Mouse (Mus musculus) testis, adult 2 months (tissue): Measurements from ENCODE around the gene Mis18bp1. TPM values are rescaled to one million over a fixed set of nuclear protein-coding genes. Genes with fewer than 3 reads are reported as not detected.

Source experiments
- H3K27ac ChIP-seq: fragments of 200-500 bp; 2 replicates; pipeline ENCODE4 v1.5.1; 2012; ENCODE audit warnings: low read depth, low read length; ENCODE audit not compliant: control insufficient read depth, insufficient read depth
- H3K27me3 ChIP-seq: fragments of 200-500 bp; 2 replicates; pipeline ENCODE4 v1.6.1; 2012; ENCODE audit warnings: mild to moderate bottlenecking, low read length, moderate library complexity; ENCODE audit not compliant: control insufficient read depth, insufficient read depth
- H3K36me3 ChIP-seq: fragments of 200-500 bp; 2 replicates; pipeline ENCODE4 v1.6.1; 2012; ENCODE audit warnings: mild to moderate bottlenecking, low read length; ENCODE audit not compliant: control insufficient read depth, insufficient read depth
- H3K4me1 ChIP-seq: fragments of 200-500 bp; 2 replicates; pipeline ENCODE4 v1.6.1; 2012; ENCODE audit warnings: low read length; ENCODE audit not compliant: control insufficient read depth, insufficient read depth
- H3K4me3 ChIP-seq: fragments of 200-500 bp; 2 replicates; pipeline ENCODE4 v1.5.1; 2012; ENCODE audit warnings: low read depth, mild to moderate bottlenecking, low read length, moderate library complexity, mixed read lengths; ENCODE audit not compliant: control insufficient read depth
- CTCF ChIP-seq: fragments of 200-500 bp; IDR thresholded peaks from 2 replicates; pipeline ENCODE4 v1.5.1; 2012; ENCODE audit warnings: low read depth, mild to moderate bottlenecking, inconsistent platforms, low read length, moderate library complexity; ENCODE audit not compliant: control insufficient read depth, insufficient read depth, insufficient replicate concordance
- POLR2A ChIP-seq: fragments of 200-500 bp; IDR thresholded peaks from 2 replicates; pipeline ENCODE4 v1.6.1; 2012; ENCODE audit warnings: low read depth, mild to moderate bottlenecking, inconsistent platforms, low read length, moderate library complexity; ENCODE audit not compliant: control insufficient read depth
- polyA plus RNA-seq: library from polyadenylated mRNA; depleted of rRNA; stranded (reverse); fragments of >200 nt; gene quantifications from 2 replicates; pipeline ENCODE4 v1.2.3, GENCODE M21; 2012; rRNA removed

Gene Mis18bp1
- polyA plus RNA-seq, 1 experiment = 2.1 TPM

GRCm38 (mm10) chr12:65111503-65111902 is 60.9 kb downstream of the Mis18bp1 start:
- Histone ChIP-seq H3K36me3 (peaks cover 2% of the 10 kb centered on the region; the same call in 1 of the 2 replicates), H3K4me3 (no peak overlapping the region), H3K27me3 (no peaks in the 10 kb centered on the region), H3K27ac (no peak overlapping the region), H3K4me1 (no peaks in the 10 kb centered on the region)
- no peak for TF ChIP-seq CTCF
- no peak for TF ChIP-seq POLR2A

- TF ChIP-seq CTCF = no peak
- TF ChIP-seq POLR2A = no peak
Observed at GRCm38 (mm10) chr12:65108746-65109145, 63.7 kb downstream of the Mis18bp1 start.

More at GRCm38 (mm10) chr12:65108746-65109145, 63.7 kb downstream of the Mis18bp1 start:
- Histone ChIP-seq H3K4me3 (no peak overlapping the region), H3K36me3 (peaks cover 2% of the 10 kb centered on the region), H3K27me3 (no peaks in the 10 kb centered on the region), H3K4me1 (no peaks in the 10 kb centered on the region), H3K27ac (no peak overlapping the region)

Other genes starting within 250 kb of the Mis18bp1 start
- 9.7 and 13.8 TPM in 2 replicates for gene Klhl28, start 207.1 kb downstream of the Mis18bp1 start, polyA plus RNA-seq
- 18.8 and 20.3 TPM in 2 replicates for gene Togaram1, start 206.8 kb downstream of the Mis18bp1 start, polyA plus RNA-seq
- gene Prpf39, start 136.3 kb downstream of the Mis18bp1 start, polyA plus RNA-seq = 4.7 and 5.2 TPM in 2 replicates
- gene Fkbp3, start 98.6 kb downstream of the Mis18bp1 start, polyA plus RNA-seq = 29.9 and 32.7 TPM in 2 replicates
- gene Fancm, start 97.0 kb downstream of the Mis18bp1 start, polyA plus RNA-seq = 1.6 and 1.9 TPM in 2 replicates
- gene Wdr20rt, start 52.9 kb upstream of the Mis18bp1 start, polyA plus RNA-seq = 67.1 and 68.1 TPM in 2 replicates